Mouse (Mus musculus) lung, adult 2 months (tissue): Measurements from ENCODE around the gene Tead1.
"Not testable (repeated sequence)": the region's sequence is repeated elsewhere in the genome, so short reads cannot be mapped to it uniquely, and the experiment has no call there.

Experiments used
- CTCF ChIP-seq: fragments of 200-500 bp; IDR thresholded peaks from 2 replicates; pipeline ENCODE4 v1.5.1; 2011; ENCODE audit warnings: mild to moderate bottlenecking, low read length, control low read depth; ENCODE audit not compliant: insufficient read depth
- POLR2A ChIP-seq: fragments of 200-500 bp; IDR thresholded peaks from 2 replicates; pipeline ENCODE4 v1.6.1; 2011; ENCODE audit warnings: low read depth, mild to moderate bottlenecking, control low read depth, low read length, borderline replicate concordance; ENCODE audit errors: extremely low read depth

GRCm38 (mm10) chr7:112935876-112936275 lies 256.8 kb downstream of the Tead1 start:
- TF ChIP-seq POLR2A, CTCF: not testable (repeated sequence)
